ENCODE assay signal across 9 mouse cellular contexts in genomic region chr1:106175360-106175759, GRCm38 (mm10). TPM values are rescaled to one million over a fixed set of nuclear protein-coding genes. Genes with fewer than 3 reads are reported as not detected.
DNase-seq lines count a peak whose midpoint lies in the region; ATAC-seq and TF ChIP-seq lines count a peak whose summit lies in the region.
"Had no signal": no experiment of that assay in that cellular context is flagged by ENCODE, and none has a peak within 500 bp of the region (broad histone marks: within the 10 kb centered on the region; RNA-seq: fewer than 3 reads in every experiment).

No protein-coding gene starts in this region.

- H3K79me2 ChIP-seq in heart, adult 2 months (replicated peaks; ENCODE audit: control insufficient read depth, insufficient read depth, low read length), result peaks cover 8% of the 10 kb centered on the region

- intact Hi-C loops in heart, adult 2 months (cut with DNase I), result loop anchor here (10.0 kb wide), 3 partner anchors 99 to 181 kb away; partner anchors contain the start of gene Zcchc2

- no peak for TF ChIP-seq CTCF in heart, adult 2 months (IDR thresholded peaks at IDR 0.05)

- H3K4me1 ChIP-seq in heart, adult 2 months (ENCODE audit: control insufficient read depth, insufficient read depth, low read length), result peaks cover 1% of the 10 kb centered on the region
- peaks cover 18% of the 10 kb centered on the region for H3K4me1 ChIP-seq in neural tube, embryonic 11.5 days (ENCODE audit: control insufficient read depth, insufficient read depth, low read length)
- peaks cover 20% of the 10 kb centered on the region for H3K4me1 ChIP-seq in intestine, embryonic 14.5 days (replicated peaks; ENCODE audit: control insufficient read depth, insufficient read depth, low read length)
- peaks cover 26% of the 10 kb centered on the region for H3K4me1 ChIP-seq in neural tube, embryonic 15.5 days

- H3K36me3 ChIP-seq in heart, adult 2 months (ENCODE audit: control insufficient read depth, insufficient read depth, low read length), result peaks cover 26% of the 10 kb centered on the region
- no peaks in the 10 kb centered on the region for H3K36me3 ChIP-seq in neural tube, embryonic 11.5 days (ENCODE audit: control insufficient read depth, insufficient read depth, low read length)
- no peaks in the 10 kb centered on the region for H3K36me3 ChIP-seq in intestine, embryonic 14.5 days (ENCODE audit: control insufficient read depth, insufficient read depth, low read length)
- no peaks in the 10 kb centered on the region for H3K36me3 ChIP-seq in neural tube, embryonic 15.5 days

- no peak for TF ChIP-seq EP300 in heart, adult 2 months (IDR thresholded peaks at IDR 0.05; ENCODE audit: insufficient read depth, low read depth, low read length)

- no peak for DNase-seq in heart, adult 2 months
- no peak for DNase-seq in heart, adult 8-10 months (ENCODE audit: low spot score)
- no peak for DNase-seq in neural tube, embryonic 11.5 days (ENCODE audit: low spot score)
- DNase-seq in neural tube, embryonic 10.5 days (ENCODE audit: extremely low spot score, low spot score), result no peak
- peak; percentile 38 for DNase-seq in intestine, embryonic 14.5 days (ENCODE audit: low spot score)
- no peak for DNase-seq in cerebellum, adult 9-10 months

- no peaks in the 10 kb centered on the region for H3K9me3 ChIP-seq in neural tube, embryonic 11.5 days (ENCODE audit: control insufficient read depth, low read length)
- H3K9me3 ChIP-seq in intestine, embryonic 14.5 days (ENCODE audit: control insufficient read depth, low read length), result no peaks in the 10 kb centered on the region
- no peaks in the 10 kb centered on the region for H3K9me3 ChIP-seq in neural tube, embryonic 15.5 days (replicated peaks)

- no peaks in the 10 kb centered on the region for H3K27me3 ChIP-seq in heart, adult 2 months (ENCODE audit: control insufficient read depth, insufficient read depth, low read length)
- no peaks in the 10 kb centered on the region for H3K27me3 ChIP-seq in neural tube, embryonic 11.5 days (ENCODE audit: control insufficient read depth, insufficient read depth, low read length)
- H3K27me3 ChIP-seq in intestine, embryonic 14.5 days (replicated peaks; ENCODE audit: control insufficient read depth, insufficient read depth, low read length), result no peaks in the 10 kb centered on the region
- H3K27me3 ChIP-seq in neural tube, embryonic 15.5 days (replicated peaks), result no peaks in the 10 kb centered on the region

- H3K27ac ChIP-seq in heart, adult 2 months, result no peak overlapping the region
- no peak overlapping the region for H3K27ac ChIP-seq in neural tube, embryonic 11.5 days (ENCODE audit: low read depth, low read length)
- H3K27ac ChIP-seq in intestine, embryonic 14.5 days (ENCODE audit: low read depth), result no peak overlapping the region
- H3K27ac ChIP-seq in neural tube, embryonic 15.5 days (replicated peaks), result no peak overlapping the region
- H3K27ac ChIP-seq: liver, embryonic 14.5 days had no signal

- H3K4me3 ChIP-seq in heart, adult 2 months, result peak overlapping the region; percentile 85
- peak overlapping the region; percentile 20; the same call in 1 of the 2 replicates for H3K4me3 ChIP-seq in neural tube, embryonic 11.5 days (ENCODE audit: low read depth, low read length)
- H3K4me3 ChIP-seq in intestine, embryonic 14.5 days (ENCODE audit: low read depth, low read length), result 0 out of 2 replicates have a peak overlapping the region, but pooled peaks have one; percentile 10
- H3K4me3 ChIP-seq in neural tube, embryonic 15.5 days (replicated peaks), result peak overlapping the region; percentile 32

- no peak for ATAC-seq in neural tube, embryonic 11.5 days (ENCODE audit: insufficient read depth, low FRiP score, low TSS enrichment)
- no peak for ATAC-seq in intestine, embryonic 14.5 days (replicated peaks; ENCODE audit: low FRiP score, low TSS enrichment, low read depth)
- no peak for ATAC-seq in neural tube, embryonic 15.5 days (ENCODE audit: low FRiP score)
- no peak for ATAC-seq in activated CD4-positive, CD25-positive, alpha-beta regulatory T cell, adult 4 months

- 24% methylated on average over 3 of the region's 3 CpGs for WGBS in heart, adult 2 months
- WGBS in neural tube, embryonic 11.5 days, result 65% methylated on average over 3 of the region's 3 CpGs
- WGBS in intestine, embryonic 14.5 days, result 65% methylated on average over 3 of the region's 3 CpGs
- WGBS in neural tube, embryonic 15.5 days, result 38% methylated on average over 3 of the region's 3 CpGs

- H3K4me2 ChIP-seq in neural tube, embryonic 11.5 days (ENCODE audit: low read depth), result peak overlapping the region; percentile 34
- H3K4me2 ChIP-seq in intestine, embryonic 14.5 days (ENCODE audit: low read length), result peak overlapping the region; percentile 61
- H3K4me2 ChIP-seq in neural tube, embryonic 15.5 days, result peak overlapping the region; percentile 69

- TF ChIP-seq POLR2A in heart, adult 2 months (IDR thresholded peaks at IDR 0.05; ENCODE audit: insufficient read depth, low read depth, low read length), result no peak

- peak overlapping the region; percentile 57; the same call in 1 of the 2 replicates for H3K9ac ChIP-seq in heart, adult 2 months (ENCODE audit: low read depth, low read length)
- no peak overlapping the region for H3K9ac ChIP-seq in neural tube, embryonic 11.5 days (ENCODE audit: low read length)
- H3K9ac ChIP-seq in intestine, embryonic 14.5 days (ENCODE audit: low read length), result no peak overlapping the region
- peak overlapping the region; percentile 38; the same call in 1 of the 2 replicates for H3K9ac ChIP-seq in neural tube, embryonic 15.5 days (replicated peaks)
- H3K9ac ChIP-seq: liver, embryonic 14.5 days had no signal

RNA-seq across cellular contexts. Expression of gene Phlpp1, which starts 3.8 kb away (rescaled TPM):
- 10 to 100 TPM; 16.3 to 17.2 TPM for total RNA-seq in heart, adult 2 months (2021)
- polyA plus RNA-seq in heart, adult 2 months (2012; rRNA removed), result 9.6 and 15.6 TPM in 2 replicates
- 10 to 100 TPM; 15.4 to 17.3 (median 16.4) TPM for total RNA-seq in heart, adult 8-10 months (2022)
- 6.5 and 6.6 TPM in 2 replicates for polyA plus RNA-seq in neural tube, embryonic 11.5 days (2014; fragmentation: Nextera tagmentation; extraction: Ambion mirVana)
- polyA plus RNA-seq in intestine, embryonic 14.5 days (2014; fragmentation: Nextera tagmentation; extraction: Ambion mirVana), result 5.7 and 6.5 TPM in 2 replicates
- polyA plus RNA-seq in neural tube, embryonic 15.5 days (2015; fragmentation: Nextera tagmentation; extraction: Ambion mirVana), result 7.5 and 7.8 TPM in 2 replicates
- polyA plus RNA-seq in activated CD4-positive, CD25-positive, alpha-beta regulatory T cell, adult 4 months (2017; shearing (Covaris generic)), result 1 to 10 TPM; 7.3 to 8.8 TPM

Comparison
In these comparisons a context has a peak if more than half of its experiments do, and no peak if none do; other contexts are left out.
1. H3K9ac ChIP-seq: peak in heart, adult 2 months (single experiment) and neural tube, embryonic 15.5 days (single experiment); none in neural tube, embryonic 11.5 days (single experiment) and intestine, embryonic 14.5 days (single experiment).
2. H3K4me3 ChIP-seq: peak in every context shown above with its lines; median percentile 85 in heart, adult 2 months; 32 in neural tube, embryonic 15.5 days; 20 in neural tube, embryonic 11.5 days; 10 in intestine, embryonic 14.5 days.
3. Peak in every context shown above with its lines, with median percentiles within 50 percentile points of each other: H3K4me2 ChIP-seq.